Mouse (Mus musculus) hindbrain, embryonic 11.5 days (tissue): ENCODE data around the gene Galc. TPM values are rescaled to one million over a fixed set of nuclear protein-coding genes. Genes with fewer than 3 reads are reported as not detected.

Source experiments
- ATAC-seq: fragments of 200-750 bp; cut with Nextera tagmentation; 2 replicates; pipeline ENCODE4 v1.8.0; 2017; ENCODE audit warnings: mild to moderate bottlenecking, moderate TSS enrichment, moderate library complexity; ENCODE audit not compliant: low FRiP score
- DNase-seq: peaks from one replicate; pipeline ENCODE4 v3.0.0-alpha.2; 2015; ENCODE audit warnings: low spot score
- H3K27ac ChIP-seq: fragments of 300-500 bp; sonication (generic); 2 replicates; pipeline ENCODE4 v1.5.1; 2014; ENCODE audit warnings: mild to moderate bottlenecking, low read depth, low read length
- H3K27me3 ChIP-seq: fragments of 300-500 bp; sonication (generic); 2 replicates; pipeline ENCODE4 v1.6.1; 2014; ENCODE audit warnings: mild to moderate bottlenecking, low read length, moderate library complexity, mixed read lengths; ENCODE audit not compliant: control insufficient read depth, insufficient read depth
- H3K36me3 ChIP-seq: fragments of 300-500 bp; sonication (generic); 2 replicates; pipeline ENCODE4 v1.6.1; 2014; ENCODE audit warnings: mild to moderate bottlenecking, low read length, moderate library complexity, mixed read lengths; ENCODE audit not compliant: control insufficient read depth, insufficient read depth
- H3K4me1 ChIP-seq: fragments of 300-500 bp; sonication (generic); replicated peaks from 2 replicates; pipeline ENCODE4 v1.6.1; 2014; ENCODE audit warnings: low read length, mixed read lengths; ENCODE audit not compliant: control insufficient read depth, insufficient read depth
- H3K4me2 ChIP-seq: fragments of 300-500 bp; sonication (generic); replicated peaks from 2 replicates; pipeline ENCODE4 v1.6.1; 2014; ENCODE audit warnings: mild to moderate bottlenecking, low read depth, low read length
- H3K4me3 ChIP-seq: fragments of 300-500 bp; sonication (generic); 2 replicates; pipeline ENCODE4 v1.5.1; 2014; ENCODE audit warnings: low read depth, low read length
- H3K9ac ChIP-seq: fragments of 300-500 bp; sonication (generic); 2 replicates; pipeline ENCODE4 v1.6.1; 2014; ENCODE audit warnings: low read depth, low read length
- H3K9me3 ChIP-seq: fragments of 300-500 bp; sonication (generic); 2 replicates; pipeline ENCODE4 v1.6.1; 2016; ENCODE audit warnings: low read length; ENCODE audit not compliant: control insufficient read depth
- WGBS: fragments of 180-500 bp; shearing (Covaris S2); extraction: QIAGEN DNeasy Blood & Tissue Kit; methylation state at CpG from one replicate; pipeline ENCODE4 v1.1.7; 2014; 5-methylcytosine and 5-hydroxymethylcytosine counted together
- polyA plus RNA-seq: library from polyadenylated mRNA; unstranded; fragments of >200 nt; fragmentation: Nextera tagmentation; extraction: Ambion mirVana; gene quantifications from 2 replicates; pipeline ENCODE4 v1.2.1, GENCODE M21; 2014

Gene Galc
- polyA plus RNA-seq, 1 experiment from 2014 or later, result 12.2 TPM

DNA sequence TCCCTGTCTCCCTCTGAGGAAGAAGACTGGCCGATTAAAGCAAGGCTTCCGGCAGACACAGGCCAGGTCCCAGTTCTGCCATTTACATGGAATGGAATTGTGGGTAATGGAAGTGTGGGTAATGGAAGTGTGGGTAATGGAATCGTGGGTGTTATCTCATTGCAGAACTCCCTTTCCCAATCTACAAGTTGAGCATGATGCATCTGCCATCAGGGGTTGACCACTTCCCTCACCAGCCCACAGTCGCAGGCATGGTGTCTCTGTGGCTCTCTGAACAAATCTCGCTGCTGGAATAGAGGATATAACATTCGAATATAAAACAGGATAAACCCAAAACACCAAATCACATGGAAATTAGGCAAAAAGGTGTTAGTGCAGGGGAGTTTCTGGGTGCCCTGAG lies 48.8 kb downstream of the Galc start:
- no peaks in the 10 kb centered on the region for H3K9me3 ChIP-seq
- no peak overlapping the region for H3K9ac ChIP-seq
- WGBS, result 97% methylated on average over 6 of the region's 6 CpGs
- H3K4me1 ChIP-seq, result no peaks in the 10 kb centered on the region
- ATAC-seq (no peak), DNase-seq (no peak)
- H3K4me2 ChIP-seq, result no peak overlapping the region
- no peaks in the 10 kb centered on the region for H3K27me3 ChIP-seq
- no peak overlapping the region for H3K4me3 ChIP-seq
- no peak overlapping the region for H3K27ac ChIP-seq
- no peaks in the 10 kb centered on the region for H3K36me3 ChIP-seq

- no peak overlapping the region for H3K27ac ChIP-seq
- DNase-seq (no peak), ATAC-seq (no peak)
- WGBS, result 91% methylated on average over 10 of the region's 10 CpGs
- H3K27me3 ChIP-seq, result no peaks in the 10 kb centered on the region
- H3K9me3 ChIP-seq, result no peaks in the 10 kb centered on the region
- no peaks in the 10 kb centered on the region for H3K4me1 ChIP-seq
- H3K4me2 ChIP-seq, result no peak overlapping the region
- H3K4me3 ChIP-seq, result no peak overlapping the region
- no peak overlapping the region for H3K9ac ChIP-seq
- H3K36me3 ChIP-seq, result no peaks in the 10 kb centered on the region
Observed at GRCm38 (mm10) chr12:98208104-98208503, 51.2 kb downstream of the Galc start.

- no peak overlapping the region for H3K9ac ChIP-seq
- H3K4me2 ChIP-seq, result no peak overlapping the region
- no peaks in the 10 kb centered on the region for H3K27me3 ChIP-seq
- H3K36me3 ChIP-seq, result no peaks in the 10 kb centered on the region
- H3K9me3 ChIP-seq, result no peaks in the 10 kb centered on the region
- H3K4me3 ChIP-seq, result no peak overlapping the region
- H3K27ac ChIP-seq, result no peak overlapping the region
- WGBS, result 86% methylated on average over 4 of the region's 4 CpGs
- DNase-seq (no peak), ATAC-seq (no peak)
- no peaks in the 10 kb centered on the region for H3K4me1 ChIP-seq
Observed at GRCm38 (mm10) chr12:98205450-98206051, 53.7 kb downstream of the Galc start.

GRCm38 (mm10) chr12:98197401-98197800 lies 61.9 kb downstream of the Galc start:
- Histone ChIP-seq H3K9me3 (no peaks in the 10 kb centered on the region), H3K4me2 (no peak overlapping the region), H3K27me3 (no peaks in the 10 kb centered on the region), H3K4me3 (no peak overlapping the region), H3K9ac (no peak overlapping the region), H3K27ac (no peak overlapping the region), H3K4me1 (no peaks in the 10 kb centered on the region), H3K36me3 (no peaks in the 10 kb centered on the region)
- no peak for ATAC-seq
- no peak for DNase-seq
- 74% methylated on average over 1 of the region's 1 CpGs for WGBS

DNA sequence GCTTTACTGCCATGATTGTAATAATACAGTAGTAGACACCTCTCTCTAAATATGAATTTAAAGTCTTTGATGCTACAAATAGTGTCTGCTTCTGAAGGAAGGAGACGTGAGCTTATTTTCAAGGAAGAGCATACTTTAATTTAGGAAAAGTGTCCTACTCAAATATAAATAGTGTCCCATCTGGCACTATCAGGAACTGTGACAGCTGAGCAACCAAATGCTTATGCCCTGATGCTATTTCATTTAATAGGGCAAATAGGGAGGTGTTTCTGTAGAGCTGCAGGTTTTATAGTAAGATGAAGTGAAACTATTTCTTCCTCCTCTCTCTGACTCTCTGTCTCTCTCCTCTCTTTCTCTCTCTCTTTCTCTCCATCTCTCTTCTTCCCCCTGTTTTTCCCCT lies 69.1 kb downstream of the Galc start:
- Histone ChIP-seq H3K4me3 (no peak overlapping the region), H3K9me3 (no peaks in the 10 kb centered on the region), H3K4me1 (no peaks in the 10 kb centered on the region), H3K36me3 (no peaks in the 10 kb centered on the region), H3K9ac (no peak overlapping the region), H3K4me2 (no peak overlapping the region), H3K27me3 (no peaks in the 10 kb centered on the region), H3K27ac (no peak overlapping the region)
- no peak for DNase-seq
- ATAC-seq, result no peak
- WGBS, result 89% methylated on average over 1 of the region's 1 CpGs

DNA sequence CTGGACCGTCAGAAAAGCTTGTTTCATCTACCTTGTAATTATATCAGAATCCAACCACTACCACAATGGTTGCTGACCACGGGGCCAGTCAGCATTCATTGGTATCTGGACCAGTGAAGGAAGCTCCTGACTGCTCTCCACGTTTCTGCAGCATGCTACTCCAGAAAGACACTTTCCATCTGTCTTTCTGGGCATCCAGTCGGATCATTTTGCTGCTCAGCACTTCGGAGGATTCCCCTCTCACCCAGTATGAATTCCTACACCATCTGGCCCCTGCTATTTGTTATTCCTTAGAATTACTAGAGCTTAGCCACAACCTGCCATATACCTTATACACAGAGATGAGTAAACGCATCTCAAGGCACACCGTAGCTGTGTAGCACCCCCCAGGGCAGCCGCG lies 70.2 kb downstream of the Galc start:
- ATAC-seq, result no peak
- Histone ChIP-seq H3K4me2 (no peak overlapping the region), H3K4me3 (no peak overlapping the region), H3K9me3 (no peaks in the 10 kb centered on the region), H3K4me1 (no peaks in the 10 kb centered on the region), H3K27me3 (no peaks in the 10 kb centered on the region), H3K9ac (no peak overlapping the region), H3K27ac (no peak overlapping the region), H3K36me3 (no peaks in the 10 kb centered on the region)
- no peak for DNase-seq
- 82% methylated on average over 9 of the region's 9 CpGs for WGBS

GRCm38 (mm10) chr12:98187186-98187899 lies 71.9 kb downstream of the Galc start:
- no peak overlapping the region for H3K4me3 ChIP-seq
- H3K9me3 ChIP-seq, result no peaks in the 10 kb centered on the region
- WGBS, result 64% methylated on average over 8 of the region's 8 CpGs
- H3K27me3 ChIP-seq, result no peaks in the 10 kb centered on the region
- H3K9ac ChIP-seq, result no peak overlapping the region
- no peaks in the 10 kb centered on the region for H3K36me3 ChIP-seq
- H3K27ac ChIP-seq, result no peak overlapping the region
- no peak for DNase-seq
- ATAC-seq, result no peak
- no peaks in the 10 kb centered on the region for H3K4me1 ChIP-seq
- no peak overlapping the region for H3K4me2 ChIP-seq

DNA sequence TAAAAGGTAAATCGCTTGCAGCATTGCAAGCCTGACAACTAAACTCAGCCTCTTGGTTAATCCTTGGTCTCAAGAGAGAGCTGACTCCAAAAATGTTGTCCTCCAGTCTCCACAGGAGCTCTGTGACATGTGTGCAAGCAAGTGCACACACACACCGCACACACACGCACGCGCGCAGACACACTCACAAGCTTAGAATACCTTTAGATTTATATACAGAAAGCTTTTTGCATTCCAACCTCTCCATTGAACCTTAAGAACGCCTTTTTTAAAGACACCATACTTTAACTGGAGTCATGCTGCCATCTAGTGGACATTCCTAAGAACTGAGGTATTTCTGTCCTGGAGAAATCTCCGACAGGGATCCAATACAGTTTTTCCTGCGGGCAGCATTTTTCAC lies 77.5 kb downstream of the Galc start:
- Histone ChIP-seq H3K36me3 (no peaks in the 10 kb centered on the region), H3K4me2 (no peak overlapping the region), H3K4me3 (no peak overlapping the region), H3K9ac (no peak overlapping the region), H3K4me1 (no peaks in the 10 kb centered on the region; the same call in 1 of the 2 replicates), H3K27ac (no peak overlapping the region), H3K9me3 (no peaks in the 10 kb centered on the region), H3K27me3 (no peaks in the 10 kb centered on the region)
- ATAC-seq, result 0 out of 2 replicates have a peak, but pooled peaks have one; percentile 19
- peak; percentile 77 for DNase-seq
- WGBS, result 24% methylated on average over 9 of the region's 9 CpGs

DNA sequence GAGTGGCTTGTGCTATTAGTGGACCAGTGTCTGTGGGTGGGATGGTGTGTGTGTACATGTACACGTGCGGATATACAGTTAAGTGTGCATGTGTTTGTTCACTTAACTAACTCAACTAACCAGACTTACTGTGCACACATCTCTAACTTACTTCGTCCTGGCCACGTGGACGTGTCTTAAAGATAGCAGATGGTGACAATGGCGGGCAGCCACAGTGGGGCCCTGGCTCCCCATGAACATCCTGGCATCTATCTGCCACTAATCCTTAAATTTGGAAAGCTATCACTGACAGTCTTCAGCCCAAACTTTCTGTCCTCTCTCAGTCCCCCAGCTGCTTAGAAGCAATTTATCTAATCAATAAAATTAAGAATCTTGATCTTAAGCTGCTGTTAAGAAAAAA lies 78.5 kb downstream of the Galc start:
- Histone ChIP-seq H3K4me3 (no peak overlapping the region), H3K9me3 (no peaks in the 10 kb centered on the region), H3K27ac (no peak overlapping the region), H3K4me2 (no peak overlapping the region), H3K9ac (no peak overlapping the region), H3K4me1 (no peaks in the 10 kb centered on the region; the same call in 1 of the 2 replicates), H3K36me3 (no peaks in the 10 kb centered on the region), H3K27me3 (no peaks in the 10 kb centered on the region)
- ATAC-seq, result no peak
- 92% methylated on average over 6 of the region's 6 CpGs for WGBS
- DNase-seq, result no peak
